Mouse (Mus musculus): ENCODE data around the gene Pde4dip.

The Pde4dip gene

GRCm38 (mm10) chr3:97686372-97687117 is 202.0 kb downstream of the Pde4dip start:
- CTCF ChIA-PET = no interaction called here

DNA sequence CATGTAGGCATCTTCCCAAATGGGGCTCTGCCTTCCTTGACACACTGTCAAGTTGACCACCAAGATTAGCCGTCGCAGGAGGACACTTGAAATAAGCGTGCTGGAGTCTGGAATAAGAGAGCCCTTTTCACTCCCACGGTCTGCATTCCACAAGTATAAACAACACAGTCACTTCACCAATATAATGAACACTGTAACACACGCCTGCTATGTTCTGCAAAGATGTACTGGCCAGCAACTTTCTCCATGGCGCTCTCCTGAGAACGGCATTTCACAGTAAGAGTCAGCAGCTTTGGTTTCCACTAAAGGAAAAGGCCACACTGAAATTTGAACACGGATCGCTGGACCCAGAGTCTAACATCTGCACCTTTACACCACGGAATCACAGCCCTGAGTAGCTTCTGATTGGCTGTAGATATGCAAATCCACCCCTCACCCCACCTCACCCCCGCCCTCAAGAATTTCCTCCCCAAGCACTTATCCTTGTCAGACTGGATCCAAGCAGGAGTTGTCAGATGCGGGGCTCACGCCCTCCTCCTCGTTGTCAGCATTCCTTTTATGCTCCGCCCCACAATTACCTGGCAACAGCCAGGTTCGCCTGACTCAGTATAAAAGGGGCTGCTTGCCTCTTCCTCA is 204.8 kb downstream of the Pde4dip start:
- CTCF ChIA-PET = no interaction called here

GRCm38 (mm10) chr3:97682576-97682975 is 205.9 kb downstream of the Pde4dip start:
- CTCF ChIA-PET = no interaction called here

DNA sequence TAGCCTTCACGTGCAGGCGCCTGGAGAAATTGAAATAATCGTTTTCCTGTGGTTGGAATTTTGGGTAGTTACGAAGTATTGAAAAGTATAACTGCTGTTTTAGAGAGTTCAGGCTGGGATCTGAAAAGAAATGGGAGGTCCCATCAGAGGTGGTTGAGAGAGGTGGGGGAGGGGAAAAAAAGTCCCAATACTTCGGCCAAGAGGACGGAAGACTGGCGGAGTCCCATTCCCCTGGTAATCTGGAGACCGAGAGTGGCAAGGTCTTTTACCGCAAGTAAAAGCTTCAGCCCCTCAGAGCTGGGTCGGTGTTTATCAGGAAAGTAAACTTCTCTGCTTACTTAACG is 206.4 kb downstream of the Pde4dip start:
- CTCF ChIA-PET = interaction anchor here (0.5 kb wide), 1 partner anchor 143 kb away, joined by 8 read pairs; no protein-coding TSS in a partner anchor

- CTCF ChIA-PET = interaction anchor here (0.5 to 1.3 kb wide), 4 partner anchors 19 to 198 kb away, joined by 3 to 8 read pairs (median 3); no protein-coding TSS in a partner anchor
These were observed 207.0 kb downstream of the Pde4dip start for GRCm38 (mm10) chr3:97681321-97682158.

DNA sequence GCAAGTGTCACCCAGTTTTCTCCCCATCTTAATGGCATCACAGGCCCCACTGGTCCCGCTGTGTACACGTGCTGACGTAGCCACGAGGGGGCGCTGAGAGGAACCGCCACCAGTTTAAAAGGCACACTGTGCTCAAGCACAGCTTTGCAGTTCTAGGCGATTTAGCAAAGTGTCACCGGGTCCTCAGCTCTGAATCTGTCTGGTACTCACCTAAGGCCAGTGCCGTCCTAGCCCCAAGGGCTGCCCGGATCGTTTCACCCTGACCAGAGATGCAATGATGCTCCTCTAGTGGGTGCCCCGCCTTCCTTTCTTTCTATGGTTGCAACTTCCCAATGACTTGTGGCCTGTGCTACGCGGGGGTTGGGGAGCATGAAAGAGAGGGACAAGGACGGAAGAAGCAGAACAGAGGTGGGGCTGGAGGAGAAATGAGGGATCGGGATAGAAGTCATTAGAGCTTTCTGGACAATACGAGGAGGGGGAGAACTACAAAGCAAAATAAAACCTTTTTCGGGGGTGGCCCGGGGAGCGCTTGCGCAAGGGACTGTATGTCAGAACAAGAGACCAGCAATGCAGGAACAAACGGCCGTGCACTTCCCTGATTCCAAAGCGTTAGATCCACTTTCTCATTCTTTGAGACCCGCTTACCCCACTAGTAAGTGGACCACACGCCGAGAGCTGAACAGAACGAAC is 207.7 kb downstream of the Pde4dip start:
- CTCF ChIA-PET = interaction anchor here (0.7 to 1.3 kb wide), 4 partner anchors 18 to 344 kb away, joined by 3 to 4 read pairs (median 3); no protein-coding TSS in a partner anchor

- CTCF ChIA-PET = no interaction called here
These were observed 210.1 kb downstream of the Pde4dip start for GRCm38 (mm10) chr3:97678416-97678815.

DNA sequence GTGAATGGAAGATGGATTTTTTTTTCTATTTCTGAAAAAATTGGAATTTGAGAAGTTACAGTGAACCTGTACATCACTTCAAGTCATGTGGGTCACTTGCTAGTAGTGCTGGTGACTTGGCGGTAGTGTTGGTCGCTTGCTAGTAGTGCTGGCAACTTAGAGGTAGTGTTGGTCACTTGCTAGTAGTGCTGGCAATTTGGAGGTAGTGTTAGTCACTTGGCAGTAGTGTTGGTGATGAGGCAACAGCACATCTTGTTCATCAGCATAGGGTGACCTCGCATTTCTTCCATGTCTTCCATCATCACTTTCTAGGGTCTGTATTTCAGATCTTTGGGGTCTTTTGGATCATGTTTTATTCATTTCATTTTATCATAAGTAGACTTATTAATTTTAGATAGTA is 212.4 kb downstream of the Pde4dip start:
- CTCF ChIA-PET = no interaction called here

DNA sequence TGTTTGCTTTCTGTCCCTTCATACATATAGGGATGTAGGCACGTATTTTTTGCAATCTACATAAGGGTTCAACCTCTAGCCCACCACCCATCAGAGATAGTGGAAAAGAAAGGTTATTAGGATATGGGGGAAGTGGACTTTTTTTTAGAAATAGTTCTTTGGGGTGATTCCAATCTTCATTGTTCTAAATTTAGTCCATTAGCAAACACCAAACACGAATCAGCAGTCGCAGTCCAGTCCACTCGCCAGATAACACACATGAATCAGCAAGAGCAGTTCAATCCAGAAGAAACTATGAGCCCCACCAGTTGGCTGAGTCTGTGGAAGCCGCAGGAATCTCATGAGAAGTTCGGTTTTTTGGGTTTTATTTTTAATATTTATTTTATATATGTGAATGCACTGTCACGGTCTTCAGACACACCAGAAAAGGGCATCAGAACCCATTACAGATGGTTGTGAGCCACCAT is 213.8 kb downstream of the Pde4dip start, which contains the start of gene Gm17651:
Gm17651 (minus strand) TSS at position 51 of the 467 bp plus-strand sequence.
- CTCF ChIA-PET = no interaction called here

DNA sequence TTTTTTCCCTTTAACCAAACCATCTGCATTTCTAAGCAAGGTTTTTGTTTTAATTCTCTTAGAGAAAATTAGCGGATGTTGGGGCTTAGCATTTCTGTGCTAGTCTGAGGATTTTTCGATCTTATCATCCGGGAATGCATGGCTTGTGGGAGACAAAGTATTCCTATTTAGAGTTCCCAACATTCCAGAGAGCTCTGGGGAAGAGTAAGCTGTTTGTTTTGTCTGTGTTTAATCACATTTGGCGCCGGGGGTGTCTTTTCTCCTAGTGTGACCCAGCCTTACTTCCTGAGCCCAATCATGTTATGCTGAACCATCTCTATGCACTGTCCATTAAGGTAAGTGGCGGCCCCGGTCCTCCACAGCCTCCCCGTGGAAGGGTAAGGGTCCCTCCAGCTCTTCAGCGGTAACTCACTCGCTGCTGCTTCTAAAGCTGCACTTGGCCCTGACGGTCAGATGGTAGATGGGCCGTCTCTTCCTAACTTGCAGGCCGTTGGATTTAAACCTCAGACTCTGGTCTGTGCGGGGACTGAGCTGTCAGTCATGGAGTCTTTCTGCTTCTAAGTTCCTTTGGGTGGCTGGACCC is 221.3 kb downstream of the Pde4dip start:
- CTCF ChIA-PET = no interaction called here

GRCm38 (mm10) chr3:97666154-97666553 is 222.4 kb downstream of the Pde4dip start:
- CTCF ChIA-PET = no interaction called here

DNA sequence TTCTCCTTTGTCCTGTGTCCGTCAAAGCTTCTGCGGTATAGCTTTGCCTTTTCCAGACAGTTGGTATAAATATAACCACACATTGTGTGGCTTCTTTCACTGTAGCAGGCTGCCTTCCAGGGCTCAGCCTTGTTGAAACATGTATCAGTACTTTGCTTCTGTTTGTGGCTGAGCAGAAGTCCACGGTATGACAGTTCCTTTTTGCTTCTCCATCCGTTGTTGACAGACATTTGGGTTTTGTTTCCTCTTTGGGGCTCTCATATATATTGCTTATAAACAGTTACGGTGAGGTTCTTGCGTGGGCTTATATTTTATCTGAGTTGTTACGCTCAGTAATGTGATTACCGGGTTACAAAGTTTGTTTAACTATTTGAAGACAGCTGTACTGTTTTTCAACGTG is 223.0 kb downstream of the Pde4dip start:
- CTCF ChIA-PET = no interaction called here

- CTCF ChIA-PET = no interaction called here
These were observed 227.3 kb downstream of the Pde4dip start for GRCm38 (mm10) chr3:97661206-97661605.

DNA sequence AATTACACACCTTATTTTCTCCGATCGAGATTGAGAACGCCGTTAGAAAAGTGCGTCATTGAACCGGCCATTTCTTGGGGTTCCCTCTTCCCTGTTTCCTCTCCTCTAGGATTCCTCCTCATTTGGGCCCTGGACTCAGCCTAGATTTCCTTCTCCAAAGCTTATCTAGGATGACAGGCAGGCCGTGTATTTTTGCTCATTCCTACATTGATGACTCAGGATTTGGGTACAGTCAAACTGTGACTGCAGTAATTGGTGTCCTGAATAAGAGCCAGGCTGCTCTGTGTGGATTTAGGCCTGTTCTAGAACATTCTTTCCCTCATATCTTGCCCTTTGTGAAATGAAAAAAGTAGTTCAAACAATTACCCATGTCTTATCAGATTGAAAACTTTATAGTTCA is 228.8 kb downstream of the Pde4dip start:
- CTCF ChIA-PET = interaction anchor here (0.6 kb wide), 1 partner anchor 928 kb away, joined by 6 read pairs; no protein-coding TSS in a partner anchor

DNA sequence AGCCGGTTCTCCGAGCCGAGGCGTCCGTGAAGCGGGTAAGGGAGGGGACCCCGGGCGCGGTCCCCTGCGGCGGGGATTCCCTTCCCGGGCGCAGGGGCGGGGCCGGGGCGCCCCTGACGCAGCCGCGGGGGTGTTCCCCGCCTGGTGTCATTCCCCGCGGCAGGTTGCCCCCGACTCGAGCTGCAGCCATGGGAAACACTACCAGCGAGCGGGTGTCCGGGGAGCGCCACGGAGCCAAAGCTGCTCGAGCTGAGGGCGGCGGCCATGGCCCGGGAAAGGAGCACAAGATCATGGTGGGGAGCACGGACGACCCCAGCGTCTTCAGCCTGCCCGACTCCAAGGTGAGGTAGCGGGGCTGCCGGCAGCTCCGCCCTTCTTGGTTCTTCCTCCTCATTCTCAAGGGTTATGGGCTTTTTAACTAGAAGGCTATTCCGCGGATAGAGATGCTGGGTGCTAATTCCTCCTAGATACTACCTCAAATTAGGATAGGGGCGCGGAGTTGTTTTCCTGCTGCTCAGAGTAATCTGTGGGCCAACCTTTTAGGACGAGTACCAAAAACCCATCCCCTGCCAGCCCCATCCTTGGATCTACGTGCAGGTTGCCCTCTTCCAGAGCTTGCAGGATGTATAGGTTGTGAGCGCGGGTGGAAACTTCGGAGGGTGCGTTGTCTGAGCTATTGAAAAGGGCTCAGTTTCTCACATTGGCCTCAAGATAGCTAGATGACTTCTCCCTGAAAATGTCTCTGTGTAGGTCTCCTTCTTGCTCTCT is 229.9 kb downstream of the Pde4dip start:
- CTCF ChIA-PET = interaction anchor here (0.6 kb wide), 2 partner anchors 80 to 927 kb away, joined by 4 to 6 read pairs; no protein-coding TSS in a partner anchor

DNA sequence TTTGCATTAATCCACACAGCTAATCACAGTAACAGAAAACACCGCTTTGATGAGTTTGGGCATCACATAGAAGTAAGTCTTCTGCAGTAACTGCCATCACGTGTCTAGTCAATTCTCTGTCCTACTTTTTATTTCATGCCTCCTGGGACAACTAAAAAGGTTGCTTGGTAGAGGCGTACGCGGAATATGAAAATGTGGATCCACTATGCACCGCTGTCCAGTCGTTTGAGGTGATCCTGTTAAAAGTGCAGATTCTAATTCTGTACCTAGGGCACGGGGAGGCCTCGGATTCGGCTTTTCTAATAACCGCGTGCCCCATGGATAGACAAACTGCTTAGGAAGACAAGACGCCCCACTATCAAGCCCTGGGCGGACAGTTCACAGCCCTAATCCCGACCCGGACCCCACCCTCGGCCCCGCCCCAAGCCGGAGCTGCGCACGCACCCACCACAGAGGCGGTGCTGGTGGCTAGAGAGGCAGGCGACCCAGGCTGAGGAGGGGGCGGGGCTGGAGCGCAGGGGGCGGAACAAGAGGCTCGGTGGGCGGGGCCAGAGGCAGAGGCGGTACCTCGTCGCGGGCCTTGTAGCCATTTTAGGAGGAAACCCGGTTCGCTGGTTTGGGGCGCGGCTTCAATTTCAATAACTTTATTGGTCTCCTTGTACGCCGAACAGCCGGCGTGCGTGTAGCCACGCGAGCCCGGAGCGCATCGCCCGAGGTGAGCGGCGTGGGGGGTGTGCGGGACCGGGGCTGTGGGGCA is 230.7 kb downstream of the Pde4dip start, which contains the start of gene Prkab2:
Prkab2 (plus strand) TSS at position 539 of the 757 bp plus-strand sequence.
- CTCF ChIA-PET = no interaction called here

DNA sequence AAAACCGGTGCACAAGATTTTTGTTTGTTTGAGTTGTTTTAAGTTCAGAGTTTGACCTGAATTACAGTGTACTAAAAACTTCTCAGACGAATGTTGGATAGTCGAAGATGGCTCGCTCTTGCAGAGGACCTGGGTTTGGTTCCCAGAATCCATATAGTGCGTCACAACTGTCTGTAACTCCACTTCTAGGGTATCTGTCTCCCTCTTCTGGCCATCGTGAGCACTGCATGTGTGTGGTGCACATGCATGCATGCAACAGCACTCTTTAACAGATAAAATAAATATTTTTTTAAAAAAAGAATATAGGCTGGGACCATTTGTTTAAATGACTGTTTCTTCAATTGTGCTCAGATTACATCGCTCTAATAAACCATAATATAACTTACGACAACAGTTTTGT is 233.6 kb downstream of the Pde4dip start:
- CTCF ChIA-PET = no interaction called here

DNA sequence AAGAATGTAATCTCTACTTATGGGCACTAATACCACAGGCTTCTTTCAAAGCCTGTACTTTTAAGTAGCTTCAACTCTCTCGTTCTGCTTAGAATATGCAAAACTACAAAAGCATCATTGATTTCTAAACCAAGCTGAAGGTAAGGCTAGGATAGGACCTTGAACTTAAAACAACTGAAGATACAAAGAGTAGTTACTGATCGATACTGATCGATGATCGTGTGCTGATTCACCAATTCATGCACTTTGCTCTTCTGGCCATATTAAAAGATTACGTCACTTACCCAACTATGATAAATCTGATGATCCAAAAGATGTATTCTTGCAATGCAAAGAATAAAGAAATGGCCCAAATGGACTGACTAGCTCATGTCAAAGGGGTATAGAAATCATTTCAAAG is 234.7 kb downstream of the Pde4dip start:
- CTCF ChIA-PET = no interaction called here

GRCm38 (mm10) chr3:97651604-97652003 is 236.9 kb downstream of the Pde4dip start:
- CTCF ChIA-PET = no interaction called here

DNA sequence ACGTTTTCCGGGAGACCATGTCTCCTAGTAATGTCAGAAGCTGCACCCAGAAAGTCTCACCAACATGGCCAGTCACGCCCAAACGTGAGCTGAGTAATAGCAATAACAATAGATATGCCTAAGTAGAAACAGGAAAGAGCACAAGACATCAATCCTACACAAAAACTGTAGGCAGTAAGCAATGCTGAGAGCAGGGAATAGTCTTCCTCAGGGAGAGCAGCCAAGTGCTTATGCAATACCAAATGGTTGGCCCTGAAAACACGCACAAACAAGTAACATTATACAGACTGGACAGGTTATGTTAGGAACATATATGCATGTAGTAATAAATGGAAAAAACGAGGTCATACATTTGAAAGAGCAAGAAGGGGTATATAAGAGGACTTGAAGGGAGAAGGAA is 239.0 kb downstream of the Pde4dip start:
- CTCF ChIA-PET = no interaction called here
